Mouse (Mus musculus) thymus, adult 18-20 months (tissue): Measurements from ENCODE around the gene Fkbp6.
"Not testable (repeated sequence)": the region's sequence is repeated elsewhere in the genome, so short reads cannot be mapped to it uniquely, and the experiment has no call there.

Experiments
- DNase-seq, 2 experiments: peaks; one replicate each; pipeline ENCODE4 v3.0.0; 2022; ENCODE audit warnings: mixed read lengths in 2 of 2

Gene Fkbp6

DNA sequence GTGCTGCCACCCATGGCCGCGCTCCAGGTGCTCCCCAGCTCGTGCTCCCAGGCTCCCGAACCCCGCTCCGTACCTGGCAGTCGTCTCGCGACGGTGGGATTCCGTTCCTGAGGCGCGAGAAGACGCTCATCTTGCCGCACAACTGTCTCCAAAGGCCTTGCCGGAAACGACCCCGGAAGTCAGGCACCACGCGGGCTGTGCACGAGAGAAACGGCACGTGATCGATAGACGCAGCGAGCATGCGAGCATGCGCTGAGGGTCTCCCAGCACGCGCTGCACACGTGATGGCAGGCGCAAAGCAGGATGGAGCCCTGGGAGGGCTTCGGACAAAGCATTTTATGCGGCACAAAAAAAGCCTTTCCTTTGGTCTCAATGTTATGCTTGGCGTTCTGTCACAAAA lies at the start of gene Fkbp6:
Gene Fkbp6 (minus strand): TSS at position 183 of the 400 bp plus-strand sequence.
- DNase-seq = no peak

GRCm38 (mm10) chr5:135399382-135399781 lies 49.5 kb upstream of the Fkbp6 start:
- no peak for DNase-seq

GRCm38 (mm10) chr5:135395826-135396225 lies 46.0 kb upstream of the Fkbp6 start:
- DNase-seq = no peak

DNA sequence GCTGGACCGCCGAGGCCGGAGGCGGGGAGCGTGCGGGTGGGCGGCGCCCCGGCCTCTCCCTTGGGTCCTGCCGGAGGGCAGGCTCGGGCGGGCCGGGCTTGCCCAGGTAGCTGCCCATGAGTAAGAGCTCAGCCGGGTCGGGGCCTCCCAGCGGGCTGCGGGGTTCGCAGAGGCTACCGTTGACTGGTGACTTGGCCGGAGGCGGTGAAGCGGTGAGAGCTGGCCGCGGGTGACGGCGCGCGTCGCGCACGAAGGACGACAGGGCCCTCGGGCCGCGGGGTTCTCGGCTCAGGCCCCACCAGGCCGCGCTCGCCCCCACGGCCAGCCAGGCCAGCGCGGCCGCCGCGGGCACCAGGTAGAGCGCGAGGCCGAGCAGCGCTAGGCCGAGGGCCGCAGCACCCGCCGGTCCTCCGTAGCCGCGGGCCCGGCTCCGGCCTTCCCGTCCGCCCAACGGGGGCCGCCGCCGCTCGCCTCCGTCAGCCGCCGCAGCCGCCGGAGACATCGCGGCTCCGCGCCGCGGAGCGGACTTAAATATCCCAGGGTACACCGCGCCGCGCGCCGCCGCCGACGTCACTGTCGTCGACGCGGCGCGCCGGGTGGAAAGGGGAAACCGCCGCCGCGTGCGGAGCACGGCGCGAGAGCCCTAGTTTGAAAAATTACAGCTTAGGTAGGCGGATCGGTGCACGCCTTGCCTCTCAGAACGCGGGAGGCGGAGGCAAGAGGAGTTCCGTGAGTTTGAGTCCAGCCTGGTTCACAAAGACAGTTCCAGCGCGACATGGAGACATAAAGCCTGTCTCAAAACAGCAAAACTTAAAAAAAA lies 44.4 kb upstream of the Fkbp6 start, which contains the start of gene Pom121:
Gene Pom121 (minus strand): TSS at position 543 of the 820 bp plus-strand sequence.
- DNase-seq = peak; percentile 72 to 74

- DNase-seq = no peak
Observed at GRCm38 (mm10) chr5:135383771-135384170, 33.9 kb upstream of the Fkbp6 start.

DNA sequence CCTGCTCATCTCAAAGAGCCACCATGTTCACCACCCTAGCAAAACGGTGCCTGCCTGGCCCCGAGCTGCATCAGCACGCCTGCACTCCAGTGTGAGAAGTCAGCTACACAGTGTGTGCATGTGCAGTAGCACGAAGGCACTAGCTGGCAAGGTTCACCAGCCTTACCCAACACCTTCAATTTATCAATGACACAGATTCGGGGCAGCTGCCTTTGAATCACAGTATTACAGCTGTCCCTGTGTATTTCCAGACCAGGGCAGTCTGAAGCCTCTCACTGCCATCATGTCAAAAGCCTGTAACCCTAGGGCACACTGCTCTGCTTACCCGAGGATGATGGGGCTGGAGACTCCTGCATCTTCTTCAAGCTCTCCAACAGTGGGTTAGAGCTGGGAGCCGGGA lies 32.9 kb upstream of the Fkbp6 start:
- no peak for DNase-seq

- DNase-seq = no peak
Observed at GRCm38 (mm10) chr5:135381356-135381925, 31.6 kb upstream of the Fkbp6 start.

GRCm38 (mm10) chr5:135380681-135381080 lies 30.8 kb upstream of the Fkbp6 start:
- no peak for DNase-seq

DNA sequence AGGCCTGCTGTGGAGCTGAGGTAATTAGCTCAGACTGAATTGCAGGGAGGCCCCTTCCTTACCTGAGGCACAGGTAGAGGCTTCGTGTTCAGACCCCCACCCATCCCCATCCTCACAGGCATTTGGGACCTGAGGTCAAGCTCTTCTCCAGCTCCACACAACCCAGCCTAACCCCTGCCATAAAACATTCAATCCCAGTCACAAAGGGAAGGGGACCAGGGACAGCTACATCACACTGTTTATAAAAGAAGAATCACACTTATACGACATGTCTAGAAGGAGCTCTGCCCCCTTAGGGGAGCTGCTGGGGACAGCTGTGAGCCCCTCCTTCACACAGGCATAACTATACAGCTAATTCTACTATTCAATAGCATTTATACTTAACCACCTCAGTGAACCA lies 26.5 kb upstream of the Fkbp6 start:
- DNase-seq = no peak

- no peak for DNase-seq
Observed at GRCm38 (mm10) chr5:135375167-135375566, 25.3 kb upstream of the Fkbp6 start.

DNA sequence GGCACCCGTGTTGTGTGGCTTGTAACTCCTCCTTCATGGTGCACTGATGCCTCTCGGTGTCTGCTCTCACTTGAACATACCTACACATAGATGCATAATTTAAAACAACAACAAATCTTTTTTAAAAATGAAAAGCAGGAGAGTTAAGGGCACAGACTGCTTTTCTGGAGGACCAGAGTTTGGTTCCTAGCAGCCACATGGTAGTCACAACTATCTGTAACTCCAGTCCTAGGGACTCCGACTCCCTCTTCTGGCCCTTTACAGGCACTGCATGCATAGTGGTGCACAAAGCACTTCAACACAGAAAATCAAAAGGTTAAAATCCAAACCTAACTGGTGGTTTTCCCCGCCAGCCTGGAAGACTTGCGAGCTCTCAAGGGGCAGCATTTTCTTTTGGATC lies 23.8 kb upstream of the Fkbp6 start:
- DNase-seq = no peak

GRCm38 (mm10) chr5:135371195-135371594 lies 21.4 kb upstream of the Fkbp6 start:
- no peak for DNase-seq

DNA sequence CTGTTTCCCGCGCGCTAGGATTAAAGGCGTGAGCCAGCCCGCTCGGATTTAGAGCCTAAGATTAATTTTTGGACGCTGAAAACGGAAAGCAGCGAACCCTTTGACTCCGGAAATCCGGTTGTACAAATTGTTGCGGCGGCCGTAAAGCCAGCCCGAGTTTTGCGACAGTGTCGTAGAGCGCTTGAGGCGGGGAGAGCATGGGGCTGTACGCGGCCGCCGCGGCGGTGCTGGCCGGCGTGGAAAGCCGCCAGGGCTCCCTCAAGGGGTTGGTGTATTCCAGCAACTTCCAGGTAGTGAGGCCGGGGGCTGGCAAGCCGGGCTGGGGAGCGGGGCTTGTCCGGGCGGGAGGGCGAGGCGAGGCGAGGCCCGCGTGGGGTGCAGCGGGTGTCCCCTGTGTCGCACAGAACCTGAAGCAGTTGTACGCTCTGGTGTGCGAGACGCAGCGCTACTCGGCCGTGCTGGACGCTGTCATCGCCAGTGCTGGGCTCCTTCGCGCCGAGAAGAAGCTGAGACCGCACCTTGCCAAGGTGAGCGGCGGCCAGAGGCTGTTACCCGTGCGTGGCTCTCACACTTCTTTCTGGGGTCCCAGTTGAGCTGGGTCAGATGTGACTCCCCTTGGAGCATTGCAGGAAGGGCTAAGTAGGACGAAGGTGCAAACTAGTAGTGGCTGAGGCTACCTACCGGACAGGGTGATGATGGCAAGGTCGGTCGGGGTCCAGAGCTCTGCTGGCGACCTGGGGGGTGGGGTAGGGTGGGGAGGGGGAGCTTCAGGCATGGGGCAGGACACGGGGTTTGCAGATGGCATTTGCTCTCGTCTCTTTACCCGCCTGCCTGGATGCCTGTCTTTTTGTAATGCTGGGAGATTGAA lies 20.2 kb upstream of the Fkbp6 start, which contains the start of gene Nsun5:
Gene Nsun5 (plus strand): TSS at position 167 of the 868 bp plus-strand sequence.
- DNase-seq = peak; percentile 78 to 88

GRCm38 (mm10) chr5:135369196-135369595 lies 19.4 kb upstream of the Fkbp6 start:
- DNase-seq = not testable (repeated sequence)

GRCm38 (mm10) chr5:135368312-135368711 lies 18.5 kb upstream of the Fkbp6 start:
- no peak for DNase-seq

- no peak for DNase-seq
Observed at GRCm38 (mm10) chr5:135367841-135368240, 18.0 kb upstream of the Fkbp6 start.

- DNase-seq = no peak
Observed at GRCm38 (mm10) chr5:135363540-135363939, 13.7 kb upstream of the Fkbp6 start.

- DNase-seq = no peak
Observed at GRCm38 (mm10) chr5:135362572-135362971, 12.7 kb upstream of the Fkbp6 start.

- no peak for DNase-seq
Observed at GRCm38 (mm10) chr5:135359772-135360171, 9.9 kb upstream of the Fkbp6 start.

DNA sequence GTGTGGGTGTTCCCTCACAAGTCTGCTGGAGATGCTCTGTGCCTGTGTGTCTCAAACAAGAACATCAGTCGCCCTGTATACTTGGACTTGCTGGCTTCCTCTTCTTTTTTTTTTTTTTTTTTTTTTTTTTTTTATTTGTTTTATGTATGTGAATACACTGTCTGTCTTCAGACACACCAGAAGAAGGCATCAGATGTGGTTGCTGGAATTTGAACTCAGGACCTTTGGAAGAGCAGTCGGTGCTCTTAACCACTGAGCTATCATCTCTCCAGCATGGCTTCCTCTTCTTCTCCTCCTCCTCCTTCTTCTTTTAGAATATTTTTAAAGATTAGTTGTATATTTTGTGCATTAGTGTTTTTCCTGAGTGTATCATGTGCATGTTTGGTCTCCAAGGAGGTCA lies 7.7 kb upstream of the Fkbp6 start:
- DNase-seq = peak in 1 of 2 experiments; percentile 33

GRCm38 (mm10) chr5:135356090-135356489 lies 6.2 kb upstream of the Fkbp6 start:
- DNase-seq = no peak

GRCm38 (mm10) chr5:135353564-135353963 lies 3.7 kb upstream of the Fkbp6 start:
- no peak for DNase-seq

GRCm38 (mm10) chr5:135352995-135353394 lies 3.2 kb upstream of the Fkbp6 start, which contains the start of gene Trim50:
Trim50 (plus strand) TSS chr5:135353295.
- no peak for DNase-seq
